Comparison of ENCODE assay signal across 21 mouse cellular contexts in the genomic region with DNA sequence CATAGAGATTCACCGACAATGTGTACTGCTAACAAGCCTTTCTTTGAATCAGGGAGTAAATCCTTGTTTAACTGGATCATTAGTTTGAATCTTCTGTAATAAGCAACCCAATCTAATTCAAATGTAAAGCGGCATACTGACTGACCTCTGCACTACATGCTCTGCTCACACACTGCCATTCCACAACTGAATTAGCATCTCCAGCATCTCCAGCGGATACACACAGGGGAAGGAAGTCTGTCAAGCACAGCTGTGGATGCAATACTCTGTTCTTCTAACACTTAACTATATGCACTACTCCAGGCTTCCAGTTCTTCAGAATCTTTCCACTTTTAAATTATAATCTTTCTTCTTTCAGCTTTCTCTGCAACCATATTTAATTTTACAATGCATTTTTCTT. TPM values are rescaled to one million over a fixed set of nuclear protein-coding genes. Genes with fewer than 3 reads are reported as not detected.
"Had no signal": no experiment of that assay in that cellular context is flagged by ENCODE, and none has a peak within 500 bp of the region (broad histone marks: within the 10 kb centered on the region; RNA-seq: fewer than 3 reads in every experiment).

No protein-coding gene starts in this region.

- H3K4me1 ChIP-seq: lung, embryonic 15.5 days; midbrain, embryonic 15.5 days; neural tube, embryonic 12.5 days; stomach, embryonic 15.5 days had no signal

- DNase-seq: liver, embryonic 13.5 days; liver, postnatal 0 days; lung, adult 2 months; lung, postnatal 14 days; lung, postnatal 36 days; right cerebral cortex, postnatal 14 days; thymus, adult 2 months; thymus, postnatal 25 days; thymus, postnatal 4 days had no signal

- H3K27me3 ChIP-seq: liver, embryonic 13.5 days; liver, embryonic 15.5 days; lung, embryonic 15.5 days; megakaryocyte, embryonic 14.5 days; midbrain, embryonic 15.5 days; neural tube, embryonic 12.5 days; stomach, embryonic 15.5 days had no signal

- H3K4me3 ChIP-seq: liver, embryonic 13.5 days; liver, embryonic 15.5 days; lung, embryonic 15.5 days; megakaryocyte, embryonic 14.5 days; midbrain, embryonic 15.5 days; neural tube, embryonic 12.5 days; stomach, embryonic 15.5 days had no signal

- H3K9ac ChIP-seq: liver, embryonic 13.5 days; liver, embryonic 15.5 days; liver, postnatal 0 days; lung, embryonic 15.5 days; midbrain, embryonic 15.5 days; neural tube, embryonic 12.5 days; stomach, embryonic 15.5 days had no signal

- ATAC-seq: liver, postnatal 0 days; lung, postnatal 0 days; midbrain, embryonic 15.5 days had no signal

- H3K27ac ChIP-seq: liver, embryonic 13.5 days; liver, embryonic 15.5 days; lung, embryonic 15.5 days; macrophage; midbrain, embryonic 15.5 days; neural tube, embryonic 12.5 days; stomach, embryonic 15.5 days; stomach, postnatal 0 days had no signal

- H3K4me2 ChIP-seq: liver, embryonic 13.5 days; liver, embryonic 15.5 days; lung, embryonic 15.5 days; midbrain, embryonic 15.5 days; neural tube, embryonic 12.5 days; stomach, embryonic 15.5 days had no signal

- H3K9me3 ChIP-seq: liver, embryonic 13.5 days; liver, embryonic 15.5 days; lung, embryonic 15.5 days; midbrain, embryonic 15.5 days; neural tube, embryonic 12.5 days; stomach, embryonic 15.5 days had no signal

RNA-seq across cellular contexts. Expression of gene Nmbr, which starts 15.0 kb away (rescaled TPM):
- polyA plus RNA-seq: liver, embryonic 15.5 days; liver, postnatal 0 days; lung, postnatal 0 days; macrophage; spleen, adult 2 months had no signal

RNA-seq across cellular contexts. Expression of gene Gje1, which starts 27.7 kb away (rescaled TPM):
- polyA plus RNA-seq: liver, embryonic 13.5 days; liver, embryonic 15.5 days; liver, postnatal 0 days; lung, adult 2 months; lung, embryonic 15.5 days; lung, postnatal 0 days; macrophage; midbrain, embryonic 15.5 days; neural tube, embryonic 12.5 days; neural tube, embryonic 14.5 days; spleen, adult 2 months; stomach, embryonic 15.5 days; stomach, postnatal 0 days; thymus, adult 2 months; urinary bladder, adult 2 months had no signal
